In genomic region chr1:35465081-35465480, GRCm38 (mm10) we compare ENCODE assay signal across 9 mouse cellular contexts.
DNase-seq lines count a peak whose midpoint lies in the region; ATAC-seq and TF ChIP-seq lines count a peak whose summit lies in the region.
"Had no signal": no experiment of that assay in that cellular context is flagged by ENCODE, and none has a peak within 500 bp of the region (broad histone marks: within the 10 kb centered on the region; RNA-seq: fewer than 3 reads in every experiment).

No protein-coding gene starts in this region.

- no peaks in the 10 kb centered on the region for H3K4me1 ChIP-seq in kidney, adult 2 months (ENCODE audit: control insufficient read depth, insufficient read depth, low read length)
- H3K4me1 ChIP-seq in kidney, embryonic 16.5 days (ENCODE audit: insufficient read depth, low read length): no peaks in the 10 kb centered on the region
- H3K4me1 ChIP-seq: heart, embryonic 15.5 days; lung, embryonic 15.5 days had no signal

- H3K4me3 ChIP-seq in kidney, adult 2 months (ENCODE audit: insufficient read depth, low read depth, low read length): no peak overlapping the region
- H3K4me3 ChIP-seq in kidney, embryonic 16.5 days (ENCODE audit: low read length): no peak overlapping the region
- H3K4me3 ChIP-seq: heart, embryonic 15.5 days; lung, embryonic 15.5 days had no signal

- no peak overlapping the region for H3K27ac ChIP-seq in kidney, adult 2 months (ENCODE audit: insufficient read depth, low read depth, low read length)
- no peak overlapping the region for H3K27ac ChIP-seq in kidney, embryonic 16.5 days (ENCODE audit: low read length)
- H3K27ac ChIP-seq: heart, embryonic 15.5 days; lung, embryonic 15.5 days had no signal

- no peak for ATAC-seq in kidney, embryonic 16.5 days (ENCODE audit: low FRiP score, low TSS enrichment)
- no peak for ATAC-seq in megakaryocyte, adult 5-6 weeks (ENCODE audit: poor library complexity, severe bottlenecking)

- H3K4me2 ChIP-seq in kidney, embryonic 16.5 days (replicated peaks; ENCODE audit: low read depth, low read length): no peak overlapping the region
- H3K4me2 ChIP-seq: heart, embryonic 15.5 days; lung, embryonic 15.5 days had no signal

- TF ChIP-seq POLR2A in kidney, adult 2 months (IDR thresholded peaks at IDR 0.05; ENCODE audit: low read depth, low read length): no peak

- H3K27me3 ChIP-seq in kidney, adult 2 months (replicated peaks; ENCODE audit: control insufficient read depth, insufficient read depth, low read length): no peaks in the 10 kb centered on the region
- no peaks in the 10 kb centered on the region for H3K27me3 ChIP-seq in kidney, embryonic 16.5 days (ENCODE audit: insufficient read depth, low read length)
- H3K27me3 ChIP-seq: heart, embryonic 15.5 days; lung, embryonic 15.5 days had no signal

- no peaks in the 10 kb centered on the region for H3K9me3 ChIP-seq in kidney, embryonic 16.5 days (ENCODE audit: low read length)
- H3K9me3 ChIP-seq: heart, embryonic 15.5 days; lung, embryonic 15.5 days had no signal

- WGBS in kidney, adult 2 months: 51% methylated on average over 3 of the region's 3 CpGs
- WGBS in kidney, embryonic 16.5 days: 49% methylated on average over 3 of the region's 3 CpGs

- 0 out of 2 replicates have a peak, but pooled peaks have one; percentile 21 for TF ChIP-seq CTCF in kidney, adult 2 months (conservative IDR thresholded peaks at IDR 0.05; ENCODE audit: insufficient read depth, insufficient read length, low read depth, low read length)

- no peaks in the 10 kb centered on the region for H3K36me3 ChIP-seq in kidney, adult 2 months (ENCODE audit: control insufficient read depth, insufficient read depth, low read length)
- H3K36me3 ChIP-seq in kidney, embryonic 16.5 days (ENCODE audit: insufficient read depth, low read length): no peaks in the 10 kb centered on the region
- H3K36me3 ChIP-seq: heart, embryonic 15.5 days; lung, embryonic 15.5 days had no signal

- H3K9ac ChIP-seq in kidney, embryonic 16.5 days (replicated peaks; ENCODE audit: low read length): no peak overlapping the region
- H3K9ac ChIP-seq: heart, embryonic 15.5 days; lung, embryonic 15.5 days had no signal

- DNase-seq in kidney, adult 2 months: peak; percentile 6
- DNase-seq in ES-CJ7 (ENCODE audit: low read depth, low spot score): peak; percentile 65
- DNase-seq in embryo, embryonic 10.5 days (ENCODE audit: low spot score): peak; percentile 47
- DNase-seq in retina, embryonic 14.5 days (ENCODE audit: low spot score): peak; percentile 28
- DNase-seq in thymus, postnatal 10 days (ENCODE audit: low spot score in 2 of 2): no peak

Comparison
In these comparisons a context has a peak if more than half of its experiments do, and no peak if none do; other contexts are left out.
1. DNase-seq: peak in kidney, adult 2 months (single experiment), ES-CJ7 (single experiment), embryo, embryonic 10.5 days (single experiment) and retina, embryonic 14.5 days (single experiment); none in thymus, postnatal 10 days (0 of 2).